Mouse (Mus musculus): Measurements from ENCODE around the gene Higd1a. TPM values are rescaled to one million over a fixed set of nuclear protein-coding genes. Genes with fewer than 3 reads are reported as not detected.
A peak's percentile ranks its signal among the peaks of the same experiment; 100 is the strongest.

Gene Higd1a
- polyA plus RNA-seq, 1 experiment from 2014 or later, result 166 TPM

DNA sequence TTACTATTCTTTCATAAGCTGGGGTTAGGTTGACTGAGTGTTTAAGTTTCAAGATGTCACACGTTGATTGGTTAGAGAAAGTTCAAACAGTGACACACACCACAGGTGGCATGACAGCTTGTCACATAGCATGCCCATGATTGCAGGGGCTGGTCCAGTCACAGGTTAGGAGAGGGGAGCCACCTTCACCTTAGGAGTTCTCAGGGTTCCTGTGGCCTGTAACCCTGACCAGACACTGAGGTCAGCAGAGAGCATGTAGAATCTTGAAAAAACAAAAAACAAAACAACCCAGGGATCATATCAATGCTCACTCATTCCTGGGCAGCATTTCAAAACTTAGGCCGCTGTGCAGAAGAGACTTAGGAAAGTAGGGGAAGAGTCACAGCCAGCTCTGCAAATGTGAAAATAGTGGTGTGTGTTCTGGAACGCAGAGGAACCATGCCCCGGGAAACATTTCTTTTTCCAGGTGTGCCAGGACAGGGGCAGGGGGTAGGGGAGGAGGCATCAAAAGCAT is 31.8 kb upstream of the Higd1a start:
- WGBS, result 31% methylated on average over 4 of the region's 4 CpGs
- no peaks in the 10 kb centered on the region for H3K27me3 ChIP-seq (ENCODE audit: control insufficient read depth, insufficient read depth, low read depth, low read length)
- no peaks in the 10 kb centered on the region for H3K36me3 ChIP-seq (ENCODE audit: control insufficient read depth, insufficient read depth, low read length)
- H3K27ac ChIP-seq (ENCODE audit: low read length), result peak overlapping the region; percentile 12; the same call in 1 of the 2 replicates
- ATAC-seq (ENCODE audit: low read depth), result peak; percentile 26; the same call in 1 of the 2 replicates
- peak overlapping the region; percentile 51 for H3K4me2 ChIP-seq (ENCODE audit: low read depth, low read length)
- H3K4me3 ChIP-seq (ENCODE audit: low read length), result no peak overlapping the region
- H3K9ac ChIP-seq (ENCODE audit: low read length), result 0 out of 2 replicates have a peak overlapping the region, but pooled peaks have one; percentile 32
- no peaks in the 10 kb centered on the region for H3K9me3 ChIP-seq (ENCODE audit: control insufficient read depth, low read length)
- peaks cover 23% of the 10 kb centered on the region for H3K4me1 ChIP-seq (replicated peaks; ENCODE audit: control insufficient read depth, insufficient read depth, low read length)

- H3K27me3 ChIP-seq (ENCODE audit: control insufficient read depth, insufficient read depth, low read depth, low read length), result no peaks in the 10 kb centered on the region
- 24% methylated on average over 7 of the region's 7 CpGs for WGBS
- no peaks in the 10 kb centered on the region for H3K36me3 ChIP-seq (ENCODE audit: control insufficient read depth, insufficient read depth, low read length)
- no peak overlapping the region for H3K9ac ChIP-seq (ENCODE audit: low read length)
- H3K4me3 ChIP-seq (ENCODE audit: low read length), result no peak overlapping the region
- peaks cover 2% of the 10 kb centered on the region; the same call in 1 of the 2 replicates for H3K4me1 ChIP-seq (replicated peaks; ENCODE audit: control insufficient read depth, insufficient read depth, low read length)
- peak; percentile 76 for ATAC-seq (ENCODE audit: low read depth)
- H3K4me2 ChIP-seq (ENCODE audit: low read depth, low read length), result no peak overlapping the region
- H3K9me3 ChIP-seq (ENCODE audit: control insufficient read depth, low read length), result no peaks in the 10 kb centered on the region
- peak overlapping the region; percentile 61 for H3K27ac ChIP-seq (ENCODE audit: low read length)
These were observed 23.9 kb upstream of the Higd1a start for GRCm38 (mm10) chr9:121882015-121882457.

GRCm38 (mm10) chr9:121881301-121881700 is 23.1 kb upstream of the Higd1a start:
- peak overlapping the region; percentile 57; the same call in 1 of the 2 replicates for H3K27ac ChIP-seq (ENCODE audit: low read length)
- H3K4me3 ChIP-seq (ENCODE audit: low read length), result no peak overlapping the region
- H3K4me1 ChIP-seq (replicated peaks; ENCODE audit: control insufficient read depth, insufficient read depth, low read length), result peaks cover 2% of the 10 kb centered on the region; the same call in 1 of the 2 replicates
- H3K9me3 ChIP-seq (ENCODE audit: control insufficient read depth, low read length), result no peaks in the 10 kb centered on the region
- WGBS, result 65% methylated on average over 6 of the region's 6 CpGs
- H3K36me3 ChIP-seq (ENCODE audit: control insufficient read depth, insufficient read depth, low read length), result no peaks in the 10 kb centered on the region
- no peaks in the 10 kb centered on the region for H3K27me3 ChIP-seq (ENCODE audit: control insufficient read depth, insufficient read depth, low read depth, low read length)
- no peak overlapping the region for H3K9ac ChIP-seq (ENCODE audit: low read length)
- H3K4me2 ChIP-seq (ENCODE audit: low read depth, low read length), result no peak overlapping the region
- no peak for ATAC-seq (ENCODE audit: low read depth)

DNA sequence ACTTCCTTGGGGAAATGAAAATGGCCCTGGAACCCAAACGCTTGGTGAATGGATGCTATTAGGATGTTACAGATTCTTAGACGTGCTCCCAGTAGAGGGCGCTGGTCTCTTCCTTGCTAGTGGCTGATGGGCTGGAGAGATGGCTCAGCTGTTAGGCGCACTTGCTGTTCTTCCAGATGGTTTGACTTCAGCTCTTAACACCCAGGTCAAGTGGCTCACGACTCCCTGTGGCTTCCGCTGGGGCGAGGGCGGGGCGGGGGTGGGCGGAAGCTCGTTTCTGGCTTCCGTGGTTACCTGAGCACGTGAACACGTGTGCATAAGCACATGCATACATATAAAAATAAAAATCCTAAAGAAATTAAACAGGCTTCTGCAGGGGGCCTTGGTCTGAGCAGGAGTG is 22.7 kb upstream of the Higd1a start:
- 22% methylated on average over 14 of the region's 14 CpGs for WGBS
- Histone ChIP-seq H3K27ac (ENCODE audit: low read length) (no peak overlapping the region), H3K27me3 (ENCODE audit: control insufficient read depth, insufficient read depth, low read depth, low read length) (no peaks in the 10 kb centered on the region), H3K36me3 (ENCODE audit: control insufficient read depth, insufficient read depth, low read length) (no peaks in the 10 kb centered on the region), H3K9ac (ENCODE audit: low read length) (no peak overlapping the region), H3K4me2 (ENCODE audit: low read depth, low read length) (peak overlapping the region; percentile 30; the same call in 1 of the 2 replicates), H3K4me3 (ENCODE audit: low read length) (peak overlapping the region; percentile 4; the same call in 1 of the 2 replicates), H3K4me1 (replicated peaks; ENCODE audit: control insufficient read depth, insufficient read depth, low read length) (peaks cover 2% of the 10 kb centered on the region; the same call in 1 of the 2 replicates), H3K9me3 (ENCODE audit: control insufficient read depth, low read length) (no peaks in the 10 kb centered on the region)
- peak; percentile 56; the same call in 1 of the 2 replicates for ATAC-seq (ENCODE audit: low read depth)

- no peaks in the 10 kb centered on the region for H3K36me3 ChIP-seq (ENCODE audit: control insufficient read depth, insufficient read depth, low read length)
- no peak overlapping the region for H3K27ac ChIP-seq (ENCODE audit: low read length)
- H3K4me1 ChIP-seq (replicated peaks; ENCODE audit: control insufficient read depth, insufficient read depth, low read length), result peaks cover 2% of the 10 kb centered on the region; the same call in 1 of the 2 replicates
- H3K9ac ChIP-seq (ENCODE audit: low read length), result no peak overlapping the region
- WGBS, result 7% methylated on average over 3 of the region's 3 CpGs
- H3K9me3 ChIP-seq (ENCODE audit: control insufficient read depth, low read length), result no peaks in the 10 kb centered on the region
- no peaks in the 10 kb centered on the region for H3K27me3 ChIP-seq (ENCODE audit: control insufficient read depth, insufficient read depth, low read depth, low read length)
- H3K4me3 ChIP-seq (ENCODE audit: low read length), result no peak overlapping the region
- ATAC-seq (ENCODE audit: low read depth), result peak; percentile 63
- H3K4me2 ChIP-seq (ENCODE audit: low read depth, low read length), result no peak overlapping the region
These were observed 19.0 kb upstream of the Higd1a start for GRCm38 (mm10) chr9:121877052-121877740.

DNA sequence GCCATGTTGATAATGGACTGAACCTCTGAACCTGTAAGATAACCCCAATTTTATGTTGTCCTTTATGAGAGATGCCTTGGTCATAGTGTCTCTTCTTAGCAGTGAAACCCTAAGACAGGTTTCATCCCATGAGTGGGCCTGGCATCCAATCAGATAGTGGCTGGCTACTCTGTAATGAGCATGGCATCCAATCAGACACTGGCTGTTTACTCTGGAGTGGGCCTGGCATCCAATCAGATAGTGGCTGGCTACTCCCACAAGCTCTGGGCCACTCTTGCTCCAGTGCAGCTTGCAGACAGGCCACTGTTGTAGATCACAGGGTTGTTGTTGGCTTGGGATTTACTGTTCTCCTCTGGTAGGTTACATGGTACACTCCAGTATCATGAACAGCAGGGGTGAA is 15.4 kb upstream of the Higd1a start:
- H3K27me3 ChIP-seq (ENCODE audit: control insufficient read depth, insufficient read depth, low read depth, low read length), result no peaks in the 10 kb centered on the region
- H3K36me3 ChIP-seq (ENCODE audit: control insufficient read depth, insufficient read depth, low read length), result no peaks in the 10 kb centered on the region
- no peaks in the 10 kb centered on the region for H3K4me1 ChIP-seq (replicated peaks; ENCODE audit: control insufficient read depth, insufficient read depth, low read length)
- H3K4me2 ChIP-seq (ENCODE audit: low read depth, low read length), result no peak overlapping the region
- no peak overlapping the region for H3K4me3 ChIP-seq (ENCODE audit: low read length)
- ATAC-seq (ENCODE audit: low read depth), result no peak
- H3K27ac ChIP-seq (ENCODE audit: low read length), result no peak overlapping the region
- no peak overlapping the region for H3K9ac ChIP-seq (ENCODE audit: low read length)
- H3K9me3 ChIP-seq (ENCODE audit: control insufficient read depth, low read length), result no peaks in the 10 kb centered on the region

DNA sequence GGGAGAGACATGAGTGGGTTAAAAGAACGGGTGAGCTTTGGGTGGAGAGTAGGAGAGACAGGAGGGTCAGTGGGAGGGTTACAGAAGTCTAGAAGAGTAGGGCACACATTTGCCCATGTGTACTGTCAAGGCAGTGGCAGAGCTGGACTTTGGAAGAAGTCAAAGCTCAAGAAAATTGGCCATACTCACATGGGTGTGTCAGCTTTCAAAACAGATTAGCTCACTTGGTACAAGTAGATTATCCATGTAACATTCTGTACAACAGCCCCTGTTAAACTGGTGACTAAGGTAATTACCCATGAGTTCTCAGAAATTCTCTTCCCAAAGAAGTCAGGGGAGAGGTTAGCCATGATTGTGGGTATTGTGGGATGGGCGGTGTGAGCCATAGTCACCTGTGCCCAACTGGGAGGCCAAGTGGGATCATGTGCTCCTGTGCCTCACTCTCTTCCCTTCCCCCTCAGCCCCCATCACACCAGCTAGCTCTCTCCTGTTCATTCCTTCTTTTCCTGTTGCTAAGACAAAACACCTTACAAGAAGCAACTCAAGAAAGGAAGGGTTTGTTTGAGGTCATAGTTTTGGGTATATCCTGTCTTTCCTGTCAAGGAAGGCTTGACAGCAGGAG is 14.0 kb upstream of the Higd1a start:
- H3K36me3 ChIP-seq (ENCODE audit: control insufficient read depth, insufficient read depth, low read length), result no peaks in the 10 kb centered on the region
- H3K4me3 ChIP-seq (ENCODE audit: low read length), result no peak overlapping the region
- no peaks in the 10 kb centered on the region for H3K27me3 ChIP-seq (ENCODE audit: control insufficient read depth, insufficient read depth, low read depth, low read length)
- H3K9me3 ChIP-seq (ENCODE audit: control insufficient read depth, low read length), result no peaks in the 10 kb centered on the region
- no peak overlapping the region for H3K4me2 ChIP-seq (ENCODE audit: low read depth, low read length)
- H3K27ac ChIP-seq (ENCODE audit: low read length), result no peak overlapping the region
- no peak overlapping the region for H3K9ac ChIP-seq (ENCODE audit: low read length)
- peaks cover 3% of the 10 kb centered on the region; the same call in 1 of the 2 replicates for H3K4me1 ChIP-seq (replicated peaks; ENCODE audit: control insufficient read depth, insufficient read depth, low read length)
- ATAC-seq (ENCODE audit: low read depth), result no peak
- 76% methylated on average over 2 of the region's 2 CpGs for WGBS

GRCm38 (mm10) chr9:121869973-121870515 is 11.9 kb upstream of the Higd1a start:
- Histone ChIP-seq H3K9me3 (ENCODE audit: control insufficient read depth, low read length) (no peaks in the 10 kb centered on the region), H3K27me3 (ENCODE audit: control insufficient read depth, insufficient read depth, low read depth, low read length) (no peaks in the 10 kb centered on the region), H3K9ac (ENCODE audit: low read length) (no peak overlapping the region), H3K36me3 (ENCODE audit: control insufficient read depth, insufficient read depth, low read length) (no peaks in the 10 kb centered on the region), H3K4me2 (ENCODE audit: low read depth, low read length) (no peak overlapping the region), H3K27ac (ENCODE audit: low read length) (no peak overlapping the region), H3K4me3 (ENCODE audit: low read length) (no peak overlapping the region), H3K4me1 (replicated peaks; ENCODE audit: control insufficient read depth, insufficient read depth, low read length) (peaks cover 8% of the 10 kb centered on the region)
- ATAC-seq (ENCODE audit: low read depth), result no peak
- WGBS, result 60% methylated on average over 4 of the region's 4 CpGs

GRCm38 (mm10) chr9:121869432-121869831 is 11.3 kb upstream of the Higd1a start:
- Histone ChIP-seq H3K9me3 (ENCODE audit: control insufficient read depth, low read length) (no peaks in the 10 kb centered on the region), H3K9ac (ENCODE audit: low read length) (no peak overlapping the region), H3K4me1 (replicated peaks; ENCODE audit: control insufficient read depth, insufficient read depth, low read length) (peaks cover 9% of the 10 kb centered on the region), H3K4me3 (ENCODE audit: low read length) (no peak overlapping the region), H3K4me2 (ENCODE audit: low read depth, low read length) (no peak overlapping the region), H3K36me3 (ENCODE audit: control insufficient read depth, insufficient read depth, low read length) (no peaks in the 10 kb centered on the region), H3K27me3 (ENCODE audit: control insufficient read depth, insufficient read depth, low read depth, low read length) (no peaks in the 10 kb centered on the region), H3K27ac (ENCODE audit: low read length) (no peak overlapping the region)
- WGBS, result 81% methylated on average over 5 of the region's 5 CpGs
- no peak for ATAC-seq (ENCODE audit: low read depth)
